Mouse (Mus musculus): ENCODE results near the gene Alg12.

DNA sequence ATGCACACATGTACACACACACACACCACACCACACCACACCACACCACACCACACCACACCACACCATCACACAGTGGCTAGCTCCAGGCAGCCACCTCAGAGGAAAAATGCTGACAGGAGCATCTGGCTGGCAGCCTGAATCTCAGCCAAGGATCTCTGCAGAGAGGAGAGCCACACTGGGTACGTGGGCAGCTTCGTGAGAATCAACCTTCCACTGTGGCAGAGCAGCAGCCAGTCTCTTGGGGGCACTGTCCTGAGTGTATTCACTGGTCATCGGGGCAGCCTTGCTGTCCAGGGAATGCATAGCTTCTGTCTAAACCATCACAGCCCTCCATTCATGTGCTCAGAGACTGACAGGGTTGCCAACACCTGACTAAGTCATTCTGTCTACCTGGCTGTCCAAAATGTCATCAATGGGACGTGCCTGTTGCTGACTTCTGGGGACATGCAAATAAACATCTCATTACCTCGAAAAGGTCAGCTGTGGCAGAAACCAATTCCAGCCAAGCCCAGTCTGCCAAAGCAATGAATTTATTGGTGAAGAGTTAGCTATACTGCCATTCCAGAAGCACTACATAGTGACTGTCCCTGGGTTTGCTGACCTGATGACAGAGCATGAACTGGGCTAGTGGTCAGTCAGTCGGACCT is 10.8 kb upstream of the Alg12 start:
- TF ChIP-seq CTCF (IDR thresholded peaks at IDR 0.05; ENCODE audit: low read depth): no peak
- TF ChIP-seq EP300 (IDR thresholded peaks at IDR 0.05; ENCODE audit: low read depth): no peak
